Mouse (Mus musculus) MEL-GATA-1-ER (cell line): ENCODE measurements around the gene Gabrb3.

Experiments
- DNase-seq: peaks from one replicate; pipeline ENCODE4 v3.0.0-alpha.2; 2012; ENCODE audit warnings: low read depth; ENCODE audit errors: extremely low read depth

Gene Gabrb3

GRCm38 (mm10) chr7:57529954-57530353 is 110.5 kb downstream of the Gabrb3 start:
- no peak for DNase-seq

DNA sequence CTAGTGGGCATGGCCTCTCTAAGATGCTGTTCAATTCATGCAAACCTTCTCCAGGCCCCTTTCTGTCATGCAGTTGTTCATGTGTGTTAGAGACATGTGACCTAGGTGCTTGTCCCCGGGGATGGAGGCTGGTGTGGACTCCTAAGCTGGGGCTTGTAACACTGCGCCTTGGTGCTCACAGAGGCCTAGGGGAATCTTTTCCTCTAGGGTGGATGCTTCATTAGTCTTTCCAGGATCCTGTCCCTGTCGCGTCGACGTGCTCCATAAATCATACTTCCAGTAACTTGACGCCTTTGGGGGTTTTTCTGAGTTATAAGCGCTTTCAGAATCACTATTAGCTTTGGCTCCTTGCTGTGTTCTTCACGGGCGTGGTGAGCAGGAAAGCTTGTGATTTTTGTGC is 113.2 kb downstream of the Gabrb3 start:
- no peak for DNase-seq

- DNase-seq, result no peak
Observed at GRCm38 (mm10) chr7:57538565-57538964, 119.1 kb downstream of the Gabrb3 start.

GRCm38 (mm10) chr7:57560732-57561436 is 141.4 kb downstream of the Gabrb3 start:
- no peak for DNase-seq

GRCm38 (mm10) chr7:57564403-57564802 is 144.9 kb downstream of the Gabrb3 start:
- DNase-seq, result no peak

DNA sequence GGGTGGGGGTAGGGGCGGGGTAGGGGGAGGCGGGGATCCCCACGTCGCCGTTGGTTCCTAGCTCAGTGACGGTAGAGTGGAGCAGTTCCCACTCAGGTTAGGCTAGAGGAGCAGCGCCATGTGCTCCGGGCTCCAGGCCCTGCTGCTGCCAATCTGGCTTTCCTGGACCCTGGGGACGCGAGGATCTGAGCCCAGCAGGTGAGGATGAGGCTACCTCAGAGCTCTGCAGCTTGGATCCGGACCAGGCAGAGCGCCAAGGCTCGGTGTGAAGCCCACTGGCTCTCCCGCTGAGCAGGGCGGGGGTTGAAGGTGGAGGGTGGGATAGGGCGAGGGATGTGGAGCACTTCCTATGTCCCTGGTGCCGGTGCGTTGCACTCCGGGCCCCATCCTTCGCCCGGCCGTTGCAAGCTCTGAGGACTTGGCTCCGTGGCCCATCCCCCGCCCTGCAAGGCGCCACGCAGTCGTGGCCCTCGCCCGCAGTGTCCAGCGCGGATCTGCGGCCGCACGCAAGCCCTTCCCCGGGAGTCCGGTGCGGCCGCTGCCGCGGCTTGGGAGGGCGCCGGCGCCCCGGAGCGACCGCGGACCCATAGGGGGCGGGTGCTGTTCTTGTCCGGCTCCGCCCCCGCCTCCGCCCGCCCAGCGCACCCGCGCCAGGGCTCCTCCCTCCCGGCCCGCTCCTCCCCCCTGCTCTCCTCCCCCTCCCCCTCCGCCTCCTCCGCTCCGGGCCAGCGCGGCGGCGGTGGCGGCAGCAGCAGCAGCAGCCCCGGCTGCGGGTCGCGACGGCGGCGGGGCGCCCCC is 171.2 kb downstream of the Gabrb3 start:
- DNase-seq, result no peak

- no peak for DNase-seq
Observed at GRCm38 (mm10) chr7:57591249-57591577, 171.7 kb downstream of the Gabrb3 start.

DNA sequence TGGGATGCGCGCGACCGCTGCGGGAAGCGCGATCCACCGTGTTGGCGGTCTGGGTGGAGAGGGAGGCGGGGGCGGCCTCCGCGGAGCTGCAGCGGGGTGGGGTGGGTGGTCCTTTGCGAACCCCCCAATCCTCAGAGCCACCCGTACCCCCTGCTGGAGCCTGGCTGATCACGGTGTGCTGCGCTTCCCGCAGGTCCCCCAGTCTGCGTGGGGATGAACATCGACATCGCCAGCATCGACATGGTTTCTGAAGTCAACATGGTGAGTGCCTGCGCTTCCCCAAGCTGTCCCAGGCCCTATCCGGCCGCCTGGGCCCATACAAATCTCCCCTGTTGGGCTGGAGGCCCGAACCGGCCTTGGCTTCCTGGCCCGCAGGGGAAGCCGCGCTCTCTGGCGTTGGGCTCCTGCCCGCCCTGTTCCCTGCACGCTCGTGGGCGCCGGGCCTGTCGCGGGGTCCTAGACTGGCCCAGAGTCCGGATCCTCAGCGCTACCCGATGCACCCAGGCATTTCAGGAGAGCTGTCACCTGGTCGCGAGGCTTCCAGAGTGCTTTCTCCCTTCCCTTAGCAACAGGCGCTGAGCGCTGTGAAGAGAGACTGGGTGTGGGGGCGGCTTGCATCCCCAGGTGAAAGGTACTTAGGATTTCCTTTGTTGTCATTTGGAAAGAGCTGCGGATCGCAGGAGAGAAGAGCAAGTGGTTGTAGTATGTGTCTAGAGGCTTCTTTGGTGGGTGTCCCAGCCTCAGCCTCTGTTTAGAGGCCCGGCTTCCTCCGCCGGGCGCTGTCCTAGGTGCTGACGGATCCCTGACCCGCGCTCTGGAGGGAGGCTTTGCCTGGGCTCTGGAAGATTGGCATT is 172.3 kb downstream of the Gabrb3 start:
- no peak for DNase-seq

DNA sequence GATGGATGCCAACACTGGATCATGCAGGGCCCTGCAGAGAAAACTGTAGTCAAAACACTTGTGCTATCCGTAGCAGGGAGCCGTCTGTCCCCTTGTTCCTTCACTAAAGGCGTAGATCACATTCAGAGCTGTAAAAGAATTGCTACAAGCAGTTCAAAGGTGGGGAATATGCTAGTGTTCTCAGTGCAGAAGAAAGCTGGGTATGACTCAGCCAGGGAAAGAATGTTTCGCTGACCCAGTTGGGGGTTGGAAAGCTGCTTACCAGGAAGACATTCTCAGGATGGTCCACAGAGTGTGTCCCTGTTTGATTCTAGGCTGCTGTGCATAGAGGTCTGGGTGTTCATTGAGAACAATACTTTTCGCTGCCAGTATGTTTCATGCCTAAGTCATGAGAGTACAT is 177.8 kb downstream of the Gabrb3 start:
- DNase-seq, result no peak

DNA sequence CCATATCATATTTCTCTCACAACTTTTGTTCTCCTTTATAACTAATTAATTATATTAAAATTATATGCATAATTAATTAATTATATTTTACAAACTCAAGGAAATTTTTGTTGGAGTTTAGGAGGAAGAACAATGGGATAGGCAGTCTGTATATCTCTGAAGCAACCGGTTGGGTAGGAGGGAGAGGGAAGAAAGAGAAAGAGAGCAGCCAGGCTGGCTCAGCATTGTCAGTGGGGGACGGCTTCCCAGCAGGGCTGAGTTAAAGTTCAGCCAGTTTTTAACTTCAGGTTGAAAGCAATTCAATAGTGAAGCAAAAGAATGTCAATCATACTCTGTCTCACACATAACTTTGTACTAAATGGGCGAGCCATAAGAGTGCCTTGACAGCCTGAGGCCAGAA is 199.2 kb downstream of the Gabrb3 start:
- DNase-seq, result no peak

DNA sequence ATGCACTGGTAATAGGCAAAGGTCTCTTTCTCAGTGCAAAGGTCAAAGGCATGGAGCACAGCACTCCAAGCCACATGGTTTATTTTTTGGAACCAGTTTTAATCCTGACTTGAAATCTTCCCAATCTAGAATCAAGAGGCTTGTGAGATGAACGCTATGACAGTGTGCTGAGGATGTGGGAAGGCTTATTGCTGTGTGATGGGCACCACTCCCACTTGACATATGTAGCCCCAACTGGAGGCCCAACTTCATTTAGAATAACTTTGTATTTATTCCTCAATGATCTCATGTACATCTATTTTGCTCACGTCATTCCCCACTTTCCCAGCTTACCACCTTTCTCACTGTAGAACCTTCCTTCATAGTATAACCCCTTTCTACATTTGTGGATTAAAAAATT is 200.5 kb downstream of the Gabrb3 start:
- no peak for DNase-seq

- DNase-seq, result no peak
Observed at GRCm38 (mm10) chr7:57623718-57624117, 204.2 kb downstream of the Gabrb3 start.

DNA sequence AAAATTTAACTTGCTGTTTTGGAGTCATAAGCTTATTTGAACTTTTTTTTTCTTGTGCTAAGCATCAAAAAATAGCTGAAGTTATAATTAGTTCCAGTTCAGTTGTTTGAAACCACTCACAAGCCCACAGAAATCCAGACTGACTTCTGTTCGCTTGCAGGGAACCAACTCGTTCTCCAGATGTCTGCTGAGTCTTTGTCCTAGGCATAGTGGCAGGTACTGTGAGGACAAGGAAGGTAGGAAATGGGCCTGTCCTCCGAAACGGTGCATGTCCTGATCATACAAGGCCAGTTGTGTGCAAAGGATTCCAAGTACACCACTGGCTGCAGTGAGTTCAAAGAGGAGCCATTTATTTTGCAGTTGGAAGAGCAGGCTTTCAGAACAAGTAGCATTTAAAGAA is 215.5 kb downstream of the Gabrb3 start:
- DNase-seq, result no peak

- no peak for DNase-seq
Observed at GRCm38 (mm10) chr7:57635687-57636086, 216.2 kb downstream of the Gabrb3 start.

- no peak for DNase-seq
Observed at GRCm38 (mm10) chr7:57640796-57641195, 221.3 kb downstream of the Gabrb3 start.

- DNase-seq, result no peak
Observed at GRCm38 (mm10) chr7:57647345-57647744, 227.9 kb downstream of the Gabrb3 start.

- no peak for DNase-seq
Observed at GRCm38 (mm10) chr7:57648136-57648755, 228.8 kb downstream of the Gabrb3 start.

- no peak for DNase-seq
Observed at GRCm38 (mm10) chr7:57677352-57677751, 257.9 kb downstream of the Gabrb3 start.

DNA sequence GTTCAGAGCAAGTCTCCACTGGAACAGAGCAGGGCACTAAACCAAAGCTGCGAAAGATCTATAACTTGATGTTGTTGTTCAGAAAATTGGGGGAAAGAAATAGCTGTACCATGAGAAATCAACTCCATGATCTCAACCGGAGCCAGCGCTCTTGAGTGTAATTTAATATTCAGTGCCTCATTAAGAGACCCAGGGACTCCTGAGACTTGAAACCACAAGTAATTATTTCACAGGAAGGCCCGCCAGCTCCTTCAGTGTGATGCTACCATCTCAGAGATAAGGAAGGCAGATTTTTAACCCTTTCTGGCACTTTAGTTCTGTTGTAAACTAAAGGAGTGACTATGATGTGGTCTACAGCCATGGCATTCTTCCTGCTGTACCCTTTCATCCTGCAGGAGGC is 270.3 kb downstream of the Gabrb3 start:
- no peak for DNase-seq

- no peak for DNase-seq
Observed at GRCm38 (mm10) chr7:57700370-57700769, 280.9 kb downstream of the Gabrb3 start.

- DNase-seq, result no peak
Observed at GRCm38 (mm10) chr7:57701046-57701445, 281.6 kb downstream of the Gabrb3 start.

- DNase-seq, result no peak
Observed at GRCm38 (mm10) chr7:57703580-57703979, 284.1 kb downstream of the Gabrb3 start.
